Mouse (Mus musculus): ENCODE measurements at regions not wholly inside any gene's neighbourhood (a gene's known extent, or its start where the extent isn't known, plus 50 kb on each side); places are given as distances from the start of the nearest gene placed in this dataset.

DNA sequence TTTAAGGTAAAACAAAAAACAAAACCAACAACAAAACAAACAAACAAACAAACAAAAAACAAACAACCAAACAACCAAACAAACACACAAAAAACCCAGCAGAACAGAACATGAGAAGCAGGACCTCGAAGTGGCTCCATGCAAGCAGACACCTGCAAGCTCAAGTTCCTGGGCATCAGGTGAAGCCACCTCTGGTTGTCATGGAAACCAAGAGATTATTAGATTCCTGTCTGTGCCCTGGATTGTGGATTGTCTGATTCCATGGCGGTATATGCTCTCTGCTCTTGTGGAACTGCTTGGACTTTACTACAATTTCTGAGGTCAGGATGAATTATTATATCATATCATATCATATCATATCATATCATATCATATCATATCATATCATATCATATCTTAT, 170.4 kb upstream of the Six2 start:
- TF ChIP-seq CTCF (IDR thresholded peaks at IDR 0.05; ENCODE audit: low read depth, low read length) (no peak), POLR2A (IDR thresholded peaks at IDR 0.05; ENCODE audit: borderline replicate concordance, low read depth, low read length) (no peak)
